Mouse (Mus musculus) pancreas, adult 10 weeks (tissue): ENCODE results near the gene Trf. TPM values are rescaled to one million over a fixed set of nuclear protein-coding genes. Genes with fewer than 3 reads are reported as not detected.

Experiments used
- polyA plus RNA-seq: library from polyadenylated mRNA; stranded (reverse); fragments of 350-450 nt; fragmentation: Illumina TruSeq; extraction: RNeasy Lipid Tissue Mini Kit (QIAGEN cat#74804); gene quantifications from one replicate; pipeline ENCODE4 v1.2.3, GENCODE M21; 2015; ENCODE audit warnings: low read depth, low replicate concordance; ENCODE audit not compliant: insufficient read depth

Gene Trf
- 81.1 TPM for polyA plus RNA-seq

GRCm38 (mm10) chr9:103230151-103230951, at the start of gene Trf, which contains the start of gene Gm20425:
TSS of gene Trf (minus strand) at chr9:103230444.
TSS of gene Gm20425 (minus strand) at chr9:103230307.

GRCm38 (mm10) chr9:103201561-103202260, 28.5 kb downstream of the Trf start, which contains the start of gene Srprb:
TSS of gene Srprb (minus strand) at chr9:103202137.

Other genes starting within 250 kb of the Trf start
- 6.6 TPM for gene Slco2a1, start 241.7 kb downstream of the Trf start, polyA plus RNA-seq
- gene Rab6b, start 118.7 kb downstream of the Trf start, polyA plus RNA-seq: 7.2 TPM
- 16.7 TPM for gene Srprb, start 28.3 kb downstream of the Trf start, polyA plus RNA-seq
- gene Gm20425, start 137 bp downstream of the Trf start, polyA plus RNA-seq: not detected
- not detected for gene 1300017J02Rik, start 74.6 kb upstream of the Trf start, polyA plus RNA-seq
- gene Topbp1, start 74.8 kb upstream of the Trf start, polyA plus RNA-seq: 3.8 TPM
- gene Cdv3, start 135.4 kb upstream of the Trf start, polyA plus RNA-seq: 28.3 TPM
- gene Bfsp2, start 250.0 kb upstream of the Trf start, polyA plus RNA-seq: not detected